Mouse (Mus musculus) erythroblast, embryonic 14.5 days (primary cell): ENCODE results near the gene Ccdc81.

Experiments used
- GATA1 ChIP-seq: IDR thresholded peaks from 2 replicates; pipeline ENCODE4 v1.6.1; 2012; ENCODE audit warnings: low read length, inconsistent platforms, mixed read lengths
- TAL1 ChIP-seq: IDR thresholded peaks from 3 replicates; pipeline ENCODE4 v1.6.1; 2012; ENCODE audit warnings: low read length, inconsistent platforms, mixed read lengths

DNA sequence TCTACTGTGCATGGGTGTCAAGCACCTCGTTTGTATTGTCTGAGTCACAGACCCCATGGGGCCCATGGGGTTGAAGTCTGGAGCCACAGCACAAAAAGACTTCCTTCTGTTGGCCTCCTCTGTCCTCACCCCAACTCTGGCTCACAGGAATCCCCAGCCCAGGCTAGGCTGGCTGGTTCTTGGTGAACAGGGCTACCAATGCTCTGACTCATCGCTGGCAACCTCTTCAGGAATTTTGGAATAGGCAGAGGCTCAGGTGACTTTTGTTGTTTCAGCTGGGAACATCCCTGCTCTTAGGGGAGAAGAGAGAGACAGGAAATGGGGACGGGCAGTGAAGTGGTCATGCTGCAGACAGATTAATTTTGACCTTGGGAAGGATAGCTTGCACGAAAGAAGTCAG is 65.6 kb downstream of the Ccdc81 start:
- TF ChIP-seq TAL1 (no peak), GATA1 (no peak)
